Mouse (Mus musculus) bone marrow macrophage, adult 2 months (primary cell): ENCODE results near the gene Il16.

Experiments used
- CTCF ChIP-seq: IDR thresholded peaks from 2 replicates; pipeline ENCODE4 v1.5.1; 2012; ENCODE audit warnings: low read depth, mild to moderate bottlenecking, low read length, moderate library complexity
- POLR2A ChIP-seq: IDR thresholded peaks from 2 replicates; pipeline ENCODE4 v1.6.1; 2012; ENCODE audit warnings: mild to moderate bottlenecking, low read depth, low read length, borderline replicate concordance

DNA sequence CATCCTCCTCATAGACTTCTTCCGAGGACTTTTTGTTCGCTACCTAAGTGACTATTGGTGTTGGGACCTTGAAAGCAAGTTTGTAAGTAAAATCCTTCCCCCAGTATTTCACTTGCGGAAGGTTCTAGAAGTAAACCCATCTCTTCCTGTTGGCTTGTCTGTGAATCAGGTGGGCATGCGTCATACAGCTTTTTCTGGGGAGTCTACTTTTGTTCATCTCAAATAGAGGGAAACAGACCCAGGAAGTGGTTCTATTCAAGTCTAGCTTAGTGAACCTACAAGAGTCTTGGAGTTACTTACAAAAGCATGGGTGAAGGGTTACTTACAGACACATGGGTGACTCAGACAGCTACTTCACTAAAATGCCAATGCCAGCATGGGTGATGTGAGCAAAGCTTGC, 135.6 kb downstream of the Il16 start:
- TF ChIP-seq POLR2A: no peak
- TF ChIP-seq CTCF: no peak
